Mouse (Mus musculus): ENCODE data around the gene Gcnt3. TPM values are rescaled to one million over a fixed set of nuclear protein-coding genes. Genes with fewer than 3 reads are reported as not detected.

Gcnt3 gene
- polyA plus RNA-seq, 1 experiment: 0.11 TPM

DNA sequence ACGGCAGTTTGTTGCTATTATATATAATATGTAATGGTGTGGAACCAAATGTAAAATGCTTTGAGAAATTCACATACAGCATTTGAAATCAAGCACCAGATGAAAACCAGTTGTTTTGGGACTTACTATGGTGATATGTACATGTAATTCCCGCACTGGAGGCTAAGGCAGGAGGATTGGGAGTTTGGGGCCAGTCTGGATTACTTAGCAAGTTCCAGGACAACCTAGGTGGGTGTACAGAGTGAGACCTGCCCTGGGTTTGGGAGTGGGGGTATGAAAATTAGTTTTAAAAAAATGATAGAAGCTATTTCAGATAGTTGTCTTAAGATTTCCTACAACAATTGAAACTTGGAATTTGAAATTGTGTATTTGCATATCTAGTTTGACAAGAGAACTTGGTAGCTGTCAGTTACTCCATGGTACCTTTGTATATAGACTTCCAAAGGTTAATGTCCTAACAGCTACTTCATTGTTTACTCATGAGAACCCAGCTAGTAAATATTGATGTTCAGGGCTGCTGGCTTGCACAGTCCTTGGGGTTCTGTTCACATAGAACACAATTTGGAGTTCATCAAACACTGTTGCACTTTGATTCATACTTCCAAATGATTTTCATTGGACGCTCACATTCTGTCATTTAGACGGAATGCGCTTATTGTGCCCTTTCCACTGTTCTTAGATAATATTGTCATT lies 27.0 kb downstream of the Gcnt3 start:
- TF ChIP-seq MAX (IDR thresholded peaks at IDR 0.05) (no peak), MYOD1 (IDR thresholded peaks at IDR 0.05; ENCODE audit: control insufficient read depth, insufficient read length, low read depth) (no peak), FOSL1 (IDR thresholded peaks at IDR 0.05; ENCODE audit: insufficient read depth, low read length, poor library complexity, severe bottlenecking) (no peak), CTCF (IDR thresholded peaks at IDR 0.05; ENCODE audit: control insufficient read depth, insufficient read depth, insufficient read length) (no peak), MYOG (IDR thresholded peaks at IDR 0.05; ENCODE audit: control insufficient read depth, extremely low read depth, insufficient read length) (no peak), CEBPB (IDR thresholded peaks at IDR 0.05; ENCODE audit: low read depth) (no peak), USF1 (IDR thresholded peaks at IDR 0.05; ENCODE audit: low read depth) (no peak)
- H3K79me2 ChIP-seq (ENCODE audit: control insufficient read depth, insufficient read depth): peaks cover 35% of the 10 kb centered on the region
- H3ac ChIP-seq (ENCODE audit: control insufficient read depth, insufficient read length, low read depth): no peak overlapping the region
- no peaks in the 10 kb centered on the region for H3K27me3 ChIP-seq (ENCODE audit: control insufficient read depth, insufficient read depth, insufficient read length)
- H3K36me3 ChIP-seq (ENCODE audit: control insufficient read depth, insufficient read depth): peaks cover 49% of the 10 kb centered on the region
- no peak overlapping the region for H3K4me3 ChIP-seq (ENCODE audit: insufficient read depth, poor library complexity, severe bottlenecking)
- peaks cover 31% of the 10 kb centered on the region for H3K79me3 ChIP-seq (ENCODE audit: low read depth)

- H3K79me3 ChIP-seq (ENCODE audit: low read depth): peaks cover 22% of the 10 kb centered on the region
- H3K27me3 ChIP-seq (ENCODE audit: control insufficient read depth, insufficient read depth, insufficient read length): no peaks in the 10 kb centered on the region
- H3ac ChIP-seq (ENCODE audit: control insufficient read depth, insufficient read length, low read depth): no peak overlapping the region
- H3K79me2 ChIP-seq (ENCODE audit: control insufficient read depth, insufficient read depth): peaks cover 24% of the 10 kb centered on the region
- no peak for TF ChIP-seq CTCF (IDR thresholded peaks at IDR 0.05; ENCODE audit: control insufficient read depth, insufficient read depth, insufficient read length)
- TF ChIP-seq FOSL1 (IDR thresholded peaks at IDR 0.05; ENCODE audit: insufficient read depth, low read length, poor library complexity, severe bottlenecking): no peak
- TF ChIP-seq MYOG (IDR thresholded peaks at IDR 0.05; ENCODE audit: control insufficient read depth, extremely low read depth, insufficient read length): no peak
- no peak for TF ChIP-seq CEBPB (IDR thresholded peaks at IDR 0.05; ENCODE audit: low read depth)
- TF ChIP-seq MYOD1 (IDR thresholded peaks at IDR 0.05; ENCODE audit: control insufficient read depth, insufficient read length, low read depth): no peak
- no peak for TF ChIP-seq USF1 (IDR thresholded peaks at IDR 0.05; ENCODE audit: low read depth)
- TF ChIP-seq MAX (IDR thresholded peaks at IDR 0.05): no peak
- peaks cover 60% of the 10 kb centered on the region for H3K36me3 ChIP-seq (ENCODE audit: control insufficient read depth, insufficient read depth)
- no peak overlapping the region for H3K4me3 ChIP-seq (ENCODE audit: insufficient read depth, poor library complexity, severe bottlenecking)
These were observed 28.1 kb downstream of the Gcnt3 start for GRCm38 (mm10) chr9:70009754-70010304.

DNA sequence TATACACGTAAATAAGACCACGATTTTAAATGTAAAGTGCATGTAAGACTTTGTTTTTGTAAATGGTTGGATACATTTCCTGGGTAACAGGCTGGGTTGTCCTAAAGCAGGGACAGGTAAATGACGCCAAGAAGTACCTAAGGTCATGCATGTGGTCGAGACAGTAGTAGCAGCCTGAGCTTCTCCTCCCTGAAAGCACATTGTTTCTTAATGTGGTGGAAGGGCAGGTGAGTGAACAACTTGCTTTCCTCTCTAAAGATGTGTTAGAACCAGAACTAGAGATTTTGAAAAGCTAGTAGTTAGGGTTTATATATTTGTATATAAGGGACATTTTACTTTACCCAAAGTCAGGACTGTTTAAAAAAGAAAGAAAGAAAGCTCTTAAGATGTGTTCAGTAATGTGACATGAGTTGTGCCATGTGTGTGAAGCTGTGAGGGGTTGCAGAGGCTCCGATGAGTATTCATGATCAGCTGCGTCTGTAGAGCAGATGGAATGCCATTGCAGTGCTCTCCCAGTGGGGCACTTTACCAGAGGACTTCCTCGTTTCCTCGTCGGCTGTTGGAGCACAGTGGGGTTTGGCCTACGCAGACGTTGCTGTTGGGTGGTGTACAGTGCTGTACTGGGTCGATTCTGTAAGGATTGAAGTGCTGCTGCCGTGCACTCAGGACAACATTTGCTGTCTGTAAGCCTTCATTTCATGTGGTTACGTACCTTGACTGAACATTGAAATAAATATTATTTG lies 30.2 kb downstream of the Gcnt3 start:
- TF ChIP-seq USF1 (IDR thresholded peaks at IDR 0.05; ENCODE audit: low read depth) (no peak), CEBPB (IDR thresholded peaks at IDR 0.05; ENCODE audit: low read depth) (no peak), CTCF (IDR thresholded peaks at IDR 0.05; ENCODE audit: control insufficient read depth, insufficient read depth, insufficient read length) (no peak), MYOG (IDR thresholded peaks at IDR 0.05; ENCODE audit: control insufficient read depth, extremely low read depth, insufficient read length) (no peak), MAX (IDR thresholded peaks at IDR 0.05) (no peak), MYOD1 (IDR thresholded peaks at IDR 0.05; ENCODE audit: control insufficient read depth, insufficient read length, low read depth) (no peak), FOSL1 (IDR thresholded peaks at IDR 0.05; ENCODE audit: insufficient read depth, low read length, poor library complexity, severe bottlenecking) (no peak)
- H3K4me3 ChIP-seq (ENCODE audit: insufficient read depth, poor library complexity, severe bottlenecking): no peak overlapping the region
- peaks cover 81% of the 10 kb centered on the region for H3K36me3 ChIP-seq (ENCODE audit: control insufficient read depth, insufficient read depth)
- H3K79me3 ChIP-seq (ENCODE audit: low read depth): peaks cover under 1% of the 10 kb centered on the region
- H3ac ChIP-seq (ENCODE audit: control insufficient read depth, insufficient read length, low read depth): no peak overlapping the region
- H3K27me3 ChIP-seq (ENCODE audit: control insufficient read depth, insufficient read depth, insufficient read length): no peaks in the 10 kb centered on the region
- peaks cover 3% of the 10 kb centered on the region for H3K79me2 ChIP-seq (ENCODE audit: control insufficient read depth, insufficient read depth)

- Histone ChIP-seq H3ac (ENCODE audit: control insufficient read depth, insufficient read length, low read depth) (no peak overlapping the region), H3K4me3 (ENCODE audit: insufficient read depth, poor library complexity, severe bottlenecking) (no peak overlapping the region), H3K36me3 (ENCODE audit: control insufficient read depth, insufficient read depth) (peaks cover 88% of the 10 kb centered on the region), H3K79me3 (ENCODE audit: low read depth) (no peaks in the 10 kb centered on the region), H3K79me2 (ENCODE audit: control insufficient read depth, insufficient read depth) (no peaks in the 10 kb centered on the region), H3K27me3 (ENCODE audit: control insufficient read depth, insufficient read depth, insufficient read length) (no peaks in the 10 kb centered on the region)
- TF ChIP-seq CTCF (IDR thresholded peaks at IDR 0.05; ENCODE audit: control insufficient read depth, insufficient read depth, insufficient read length) (no peak), MYOG (IDR thresholded peaks at IDR 0.05; ENCODE audit: control insufficient read depth, extremely low read depth, insufficient read length) (no peak), FOSL1 (IDR thresholded peaks at IDR 0.05; ENCODE audit: insufficient read depth, low read length, poor library complexity, severe bottlenecking) (no peak), USF1 (IDR thresholded peaks at IDR 0.05; ENCODE audit: low read depth) (no peak), MYOD1 (IDR thresholded peaks at IDR 0.05; ENCODE audit: control insufficient read depth, insufficient read length, low read depth) (no peak), CEBPB (IDR thresholded peaks at IDR 0.05; ENCODE audit: low read depth) (no peak), MAX (IDR thresholded peaks at IDR 0.05) (no peak)
These were observed 30.9 kb downstream of the Gcnt3 start for GRCm38 (mm10) chr9:70006984-70007383.

DNA sequence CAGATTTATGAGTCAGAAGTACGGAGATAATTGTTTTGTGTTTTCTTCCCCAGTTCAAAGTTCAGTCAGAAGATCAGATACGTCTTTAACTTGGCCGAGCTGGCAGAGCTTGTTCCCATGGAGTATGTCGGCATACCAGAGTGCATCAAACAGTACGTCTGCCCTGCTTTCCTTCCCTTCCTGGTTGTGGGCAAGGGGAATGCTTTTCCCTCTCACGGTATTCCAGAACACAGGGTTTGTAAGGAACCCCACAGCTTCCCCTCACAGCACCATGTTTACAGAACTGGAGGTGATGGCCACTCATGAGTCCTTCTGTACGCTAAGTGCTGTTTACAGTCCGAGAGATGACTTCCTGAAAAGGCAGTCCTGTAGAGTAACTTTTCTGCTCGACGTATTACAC lies 34.4 kb downstream of the Gcnt3 start:
- no peak for TF ChIP-seq USF1 (IDR thresholded peaks at IDR 0.05; ENCODE audit: low read depth)
- TF ChIP-seq CTCF (IDR thresholded peaks at IDR 0.05; ENCODE audit: control insufficient read depth, insufficient read depth, insufficient read length): no peak
- TF ChIP-seq MYOG (IDR thresholded peaks at IDR 0.05; ENCODE audit: control insufficient read depth, extremely low read depth, insufficient read length): no peak
- H3K4me3 ChIP-seq (ENCODE audit: insufficient read depth, poor library complexity, severe bottlenecking): no peak overlapping the region
- no peaks in the 10 kb centered on the region for H3K27me3 ChIP-seq (ENCODE audit: control insufficient read depth, insufficient read depth, insufficient read length)
- no peak overlapping the region for H3ac ChIP-seq (ENCODE audit: control insufficient read depth, insufficient read length, low read depth)
- peaks cover 95% of the 10 kb centered on the region for H3K36me3 ChIP-seq (ENCODE audit: control insufficient read depth, insufficient read depth)
- H3K79me3 ChIP-seq (ENCODE audit: low read depth): peaks cover 7% of the 10 kb centered on the region
- no peaks in the 10 kb centered on the region for H3K79me2 ChIP-seq (ENCODE audit: control insufficient read depth, insufficient read depth)

Data from C2C12 (cell line).